Mouse (Mus musculus): ENCODE measurements at regions not wholly inside any gene's neighbourhood (a gene's known extent, or its start where the extent isn't known, plus 50 kb on each side); places are given as distances from the start of the nearest gene placed in this dataset.

GRCm38 (mm10) chr10:83963779-83964643, 241.3 kb downstream of the 1500009L16Rik start:
- DNase-seq (ENCODE audit: low read depth, low spot score) = no peak

GRCm38 (mm10) chr10:83964838-83965237, 242.2 kb downstream of the 1500009L16Rik start:
- no peak for DNase-seq (ENCODE audit: low read depth, low spot score)

GRCm38 (mm10) chr10:83970501-83970900, 247.8 kb downstream of the 1500009L16Rik start:
- no peak for DNase-seq (ENCODE audit: low read depth, low spot score)

GRCm38 (mm10) chr10:83974548-83974947, 251.9 kb downstream of the 1500009L16Rik start:
- DNase-seq (ENCODE audit: low read depth, low spot score) = no peak

- DNase-seq (ENCODE audit: low read depth, low spot score) = no peak
Measured at GRCm38 (mm10) chr10:83976548-83976947, 253.9 kb downstream of the 1500009L16Rik start.

- no peak for DNase-seq (ENCODE audit: low read depth, low spot score)
Measured at GRCm38 (mm10) chr10:83979930-83980329, 257.3 kb downstream of the 1500009L16Rik start.

GRCm38 (mm10) chr10:83984697-83985415, 262.2 kb downstream of the 1500009L16Rik start:
- no peak for DNase-seq (ENCODE audit: low read depth, low spot score)

- no peak for DNase-seq (ENCODE audit: low read depth, low spot score)
Measured at GRCm38 (mm10) chr10:83992577-83993305, 270.1 kb downstream of the 1500009L16Rik start.

- DNase-seq (ENCODE audit: low read depth, low spot score) = no peak
Measured at GRCm38 (mm10) chr10:83995026-83995600, 272.4 kb downstream of the 1500009L16Rik start.

GRCm38 (mm10) chr10:83995913-83996312, 273.2 kb downstream of the 1500009L16Rik start:
- DNase-seq (ENCODE audit: low read depth, low spot score) = no peak

- no peak for DNase-seq (ENCODE audit: low read depth, low spot score)
Measured at GRCm38 (mm10) chr10:83996489-83996888, 273.8 kb downstream of the 1500009L16Rik start.

- no peak for DNase-seq (ENCODE audit: low read depth, low spot score)
Measured at GRCm38 (mm10) chr10:84000436-84001208, 278.0 kb downstream of the 1500009L16Rik start.

GRCm38 (mm10) chr10:84002744-84003143, 280.1 kb downstream of the 1500009L16Rik start:
- DNase-seq (ENCODE audit: low read depth, low spot score) = no peak

- DNase-seq (ENCODE audit: low read depth, low spot score) = no peak
Measured at GRCm38 (mm10) chr10:84003601-84004149, 281.0 kb downstream of the 1500009L16Rik start.

- DNase-seq (ENCODE audit: low read depth, low spot score) = no peak
Measured at GRCm38 (mm10) chr10:84008923-84009322, 286.3 kb downstream of the 1500009L16Rik start.

- DNase-seq (ENCODE audit: low read depth, low spot score) = peak; percentile 36
Measured at GRCm38 (mm10) chr10:84019381-84019780, 296.7 kb downstream of the 1500009L16Rik start.

GRCm38 (mm10) chr10:84020023-84020620, 297.5 kb downstream of the 1500009L16Rik start:
- peak; percentile 26 for DNase-seq (ENCODE audit: low read depth, low spot score)

- no peak for DNase-seq (ENCODE audit: low read depth, low spot score)
Measured at GRCm38 (mm10) chr10:84021167-84022120, 298.8 kb downstream of the 1500009L16Rik start.

GRCm38 (mm10) chr10:84024294-84024693, 301.6 kb downstream of the 1500009L16Rik start:
- no peak for DNase-seq (ENCODE audit: low read depth, low spot score)
